Mouse (Mus musculus): ENCODE data around the gene Fam189a1.

Gene Fam189a1

GRCm38 (mm10) chr7:64819683-64820082, 336.7 kb downstream of the Fam189a1 start:
- DNase-seq (ENCODE audit: low spot score), result no peak

DNA sequence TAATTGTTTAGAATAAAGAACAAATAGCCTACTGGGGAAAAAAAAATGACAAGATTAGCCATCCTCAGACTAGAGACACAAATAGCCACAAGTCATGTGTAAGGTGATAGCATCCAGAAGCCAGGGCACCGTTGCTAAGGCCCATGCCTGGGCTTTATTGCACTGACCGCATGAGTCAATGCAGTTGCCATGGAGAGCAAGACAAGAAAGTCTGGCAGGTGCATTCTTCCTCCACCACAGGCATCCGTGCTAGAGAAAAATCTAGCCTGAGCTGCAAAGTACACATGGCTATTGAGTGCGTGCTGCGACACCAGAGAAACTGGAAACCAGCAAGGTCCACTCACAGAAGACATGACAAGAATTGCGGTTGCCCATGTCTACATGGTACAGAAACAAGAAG, 347.5 kb downstream of the Fam189a1 start:
- DNase-seq (ENCODE audit: low spot score), result no peak

DNA sequence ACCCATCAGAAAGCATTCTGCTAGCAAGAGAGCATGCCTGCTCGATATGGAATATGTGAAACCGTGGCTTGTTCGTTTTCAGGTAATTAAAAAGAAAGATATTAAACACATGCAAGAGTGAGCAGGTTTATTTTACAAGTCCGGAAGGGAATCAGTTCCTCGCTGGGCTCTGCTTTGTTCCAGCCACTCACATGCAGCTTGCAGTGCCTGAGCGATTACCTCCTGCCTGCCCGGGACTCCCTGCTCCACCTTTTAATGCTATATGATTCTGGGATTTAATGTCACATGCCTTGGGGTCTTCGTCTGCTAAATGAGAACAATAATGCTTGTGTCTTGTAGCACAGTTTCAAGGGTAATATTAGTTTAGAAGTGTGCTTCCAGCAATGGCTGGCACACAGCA, 351.3 kb downstream of the Fam189a1 start:
- DNase-seq (ENCODE audit: low spot score), result no peak

DNA sequence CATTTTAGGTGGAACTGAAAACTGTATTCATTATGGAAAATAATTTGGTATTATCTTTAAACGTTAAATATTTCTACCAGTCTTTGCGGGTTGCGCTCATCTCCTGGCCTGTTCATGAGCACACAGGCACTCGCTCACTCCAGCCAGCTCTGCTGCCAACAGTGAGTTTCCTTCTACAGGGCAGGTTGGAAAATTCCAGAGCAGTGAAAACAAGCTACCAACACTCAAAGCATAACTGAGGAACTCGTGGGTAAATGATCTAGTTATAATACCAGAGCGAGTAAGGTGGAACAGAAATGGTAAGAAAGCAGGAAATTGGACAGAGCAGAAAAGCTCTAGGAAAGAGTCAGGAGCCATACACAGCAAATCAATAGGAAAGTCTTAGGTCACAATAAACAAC, 360.8 kb downstream of the Fam189a1 start:
- no peak for DNase-seq (ENCODE audit: low spot score)

- DNase-seq (ENCODE audit: low spot score), result no peak
Observed at GRCm38 (mm10) chr7:64792031-64792430, 364.3 kb downstream of the Fam189a1 start.

- DNase-seq (ENCODE audit: low spot score), result no peak
Observed at GRCm38 (mm10) chr7:64791145-64791544, 365.2 kb downstream of the Fam189a1 start.

DNA sequence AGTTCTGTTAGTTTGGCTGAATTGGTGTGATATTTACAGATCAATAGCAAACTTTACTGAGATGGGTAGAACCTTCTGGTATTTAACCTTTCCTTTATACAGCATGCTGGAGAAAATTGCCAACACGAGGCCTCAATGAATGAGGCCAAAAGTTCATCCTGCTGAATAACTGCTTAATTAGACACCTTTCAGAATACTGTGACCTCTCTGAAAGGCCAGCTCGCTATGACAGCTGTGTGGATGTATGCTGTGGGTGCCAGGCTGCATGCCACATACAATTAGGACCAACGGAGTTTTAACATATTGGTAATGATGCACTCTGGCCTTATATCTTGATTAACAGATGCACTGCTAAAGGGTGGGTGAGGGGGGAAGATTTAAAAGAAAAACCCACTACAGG, 371.3 kb downstream of the Fam189a1 start:
- DNase-seq (ENCODE audit: low spot score), result no peak

GRCm38 (mm10) chr7:64779501-64779900, 376.9 kb downstream of the Fam189a1 start:
- DNase-seq (ENCODE audit: low spot score), result peak; percentile 48

DNA sequence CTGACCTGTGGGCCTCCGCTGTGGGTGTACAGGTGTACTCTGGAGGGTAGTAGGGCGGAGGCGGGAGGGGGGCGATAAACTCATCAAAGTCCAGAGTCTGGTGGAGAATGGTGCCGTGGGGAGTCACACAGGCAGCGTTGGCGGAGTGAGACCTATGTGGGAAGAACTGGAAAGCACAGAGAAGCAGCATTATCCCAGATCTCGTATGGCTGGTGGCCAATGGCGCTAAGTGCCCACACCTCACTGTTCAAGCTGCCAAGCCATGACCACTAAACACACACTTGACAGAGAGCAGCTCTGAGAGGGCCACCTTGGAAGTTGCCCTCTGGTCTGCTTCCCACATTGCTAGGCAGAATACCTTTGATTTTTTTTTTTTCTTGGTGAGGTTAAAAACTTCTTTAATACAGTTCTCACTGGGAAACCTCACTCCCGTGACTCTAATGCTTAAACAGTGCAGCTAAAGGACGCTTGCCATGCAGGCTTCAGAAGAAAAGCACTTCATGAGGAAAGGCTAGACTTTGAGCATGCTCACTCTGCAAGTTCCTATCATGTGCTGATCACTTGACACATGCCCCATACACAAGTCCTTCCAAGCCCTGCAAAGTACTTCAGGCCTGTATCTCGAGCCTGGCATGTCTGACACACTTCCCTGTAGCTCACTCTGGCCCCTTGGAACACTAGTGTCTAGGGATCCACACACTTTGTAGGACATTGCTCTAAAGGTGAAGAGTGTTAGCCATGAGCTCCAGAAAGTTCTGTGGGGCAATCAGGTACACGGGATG, 379.5 kb downstream of the Fam189a1 start:
- DNase-seq (ENCODE audit: low spot score), result no peak

DNA sequence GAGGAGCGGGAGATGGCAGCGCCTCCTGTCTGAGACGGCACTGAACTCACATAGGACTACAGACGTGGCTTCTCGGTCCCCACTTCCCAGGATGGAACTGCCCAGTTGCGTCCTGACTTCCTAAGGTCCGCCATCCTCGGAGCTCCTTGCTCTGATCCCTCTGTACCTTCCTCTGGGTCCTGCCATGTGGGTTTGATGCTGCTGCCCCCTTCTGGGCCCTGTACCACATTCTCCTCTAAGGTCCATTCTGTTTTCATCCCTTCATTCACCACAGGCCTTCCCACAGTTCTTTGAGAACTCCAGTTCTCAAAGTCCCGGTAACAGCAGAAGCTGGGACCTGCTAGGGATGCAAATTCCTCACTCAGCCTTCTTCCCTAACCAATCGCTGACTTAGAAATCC, 382.9 kb downstream of the Fam189a1 start:
- no peak for DNase-seq (ENCODE audit: low spot score)

DNA sequence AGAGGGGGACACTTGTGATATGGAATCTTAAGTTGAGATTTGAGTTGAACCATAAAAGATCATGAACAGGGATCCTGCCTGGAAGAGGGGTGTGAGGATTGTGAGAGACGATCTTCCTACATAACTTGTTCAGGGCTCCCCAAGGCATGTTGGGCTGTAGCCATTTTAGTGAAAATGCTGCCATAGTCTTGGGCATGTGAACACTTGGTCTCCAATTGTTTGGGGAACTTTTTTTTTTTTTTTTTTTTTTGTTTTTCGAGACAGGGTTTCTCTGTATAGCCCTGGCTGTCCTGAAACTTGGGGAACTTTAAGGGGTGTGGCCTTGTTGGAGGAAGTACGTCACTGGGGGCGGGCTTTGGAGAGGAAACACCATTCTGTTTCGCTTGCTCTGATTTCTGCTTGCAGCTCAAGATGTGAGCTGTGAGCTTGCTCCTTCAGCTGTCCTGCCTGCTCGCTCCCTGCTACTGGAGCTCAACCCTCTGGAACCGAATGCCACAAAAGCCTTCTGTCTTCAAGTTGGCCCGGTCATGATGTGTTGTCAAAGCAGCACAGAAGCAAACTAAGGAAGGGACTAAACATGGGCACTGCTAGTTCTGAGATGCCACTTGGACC, 385.5 kb downstream of the Fam189a1 start:
- no peak for DNase-seq (ENCODE audit: low spot score)

- no peak for DNase-seq (ENCODE audit: low spot score)
Observed at GRCm38 (mm10) chr7:64769768-64770167, 386.6 kb downstream of the Fam189a1 start.

DNA sequence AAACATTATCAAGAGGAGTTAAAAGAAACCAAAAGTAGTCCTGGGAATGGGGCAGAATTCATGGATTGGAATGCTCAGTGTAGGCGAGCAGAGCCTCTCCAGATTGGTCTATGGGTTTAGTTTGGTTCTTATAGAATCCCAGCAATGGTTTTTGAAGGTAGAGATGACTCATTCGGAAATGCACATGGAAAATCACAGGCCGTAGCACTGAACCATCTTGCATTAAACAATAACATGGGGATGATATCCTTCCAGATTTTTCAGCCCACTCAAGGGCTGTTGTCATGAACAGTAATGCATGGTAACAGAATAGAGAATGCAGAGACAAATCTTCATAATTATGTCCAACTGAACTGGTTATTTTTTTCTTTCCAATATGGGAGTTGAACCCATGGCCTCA, 390.8 kb downstream of the Fam189a1 start:
- DNase-seq (ENCODE audit: low spot score), result no peak

GRCm38 (mm10) chr7:64755141-64755540, 401.2 kb downstream of the Fam189a1 start:
- no peak for DNase-seq (ENCODE audit: low spot score)

- no peak for DNase-seq (ENCODE audit: low spot score)
Observed at GRCm38 (mm10) chr7:64754161-64754560, 402.2 kb downstream of the Fam189a1 start.

DNA sequence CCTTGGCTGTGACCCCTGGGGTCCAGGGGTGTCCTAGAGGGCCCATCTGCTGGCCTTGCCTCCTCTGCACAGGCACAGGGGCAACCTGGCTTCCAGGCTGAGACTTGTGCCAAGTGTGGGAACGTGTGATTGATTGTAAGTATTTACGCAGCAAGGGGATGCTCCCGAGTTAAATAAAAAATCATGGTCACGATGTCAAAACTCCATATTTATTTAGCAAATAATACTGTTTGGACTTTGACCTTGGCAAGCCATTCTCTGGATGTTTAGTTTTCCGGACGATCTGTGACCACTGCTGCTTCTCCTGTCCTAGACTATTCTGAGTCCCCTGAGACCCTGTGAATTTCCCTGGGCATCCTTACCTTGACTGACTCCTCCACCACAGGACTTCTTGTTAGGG, 402.7 kb downstream of the Fam189a1 start:
- no peak for DNase-seq (ENCODE audit: low spot score)

DNA sequence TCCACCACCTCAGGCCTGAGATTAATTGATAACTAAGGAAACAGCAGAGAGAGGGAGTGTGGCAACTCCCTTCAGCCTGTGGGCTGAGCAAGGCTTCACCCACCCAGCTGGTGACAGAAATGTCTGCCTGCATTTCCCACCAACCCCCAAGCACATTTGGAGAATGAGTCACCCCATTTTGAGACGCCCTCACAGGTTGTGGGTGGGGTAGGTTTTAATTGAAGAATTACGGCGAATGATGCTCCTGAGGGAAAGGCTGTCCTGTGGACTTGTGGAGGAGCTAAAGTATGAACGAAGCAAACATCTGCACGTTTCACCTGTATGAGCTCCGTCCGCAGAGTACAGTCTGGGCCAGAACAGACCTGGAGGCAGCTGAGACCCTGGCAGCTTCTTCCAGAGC, 404.2 kb downstream of the Fam189a1 start:
- no peak for DNase-seq (ENCODE audit: low spot score)

DNA sequence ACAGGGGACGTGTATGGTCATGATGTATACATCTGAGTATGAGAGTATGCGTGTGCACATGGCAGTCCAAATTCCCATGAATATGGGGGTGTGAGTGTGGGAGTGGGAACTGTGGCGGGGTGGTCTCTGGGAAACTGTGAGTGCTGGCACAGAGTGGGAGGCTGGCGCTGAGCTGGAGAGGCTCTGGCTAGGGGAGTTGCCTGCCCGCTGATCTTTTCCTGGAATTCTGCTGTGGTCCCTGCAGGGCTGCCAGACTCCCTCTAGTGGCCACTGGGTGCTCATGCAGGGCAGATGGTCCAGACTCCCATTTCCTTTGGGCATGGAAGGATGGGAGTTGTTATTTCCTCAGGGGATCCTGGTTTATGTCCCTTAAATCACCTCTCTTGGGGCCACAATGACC, 404.9 kb downstream of the Fam189a1 start:
- DNase-seq (ENCODE audit: low spot score), result no peak

DNA sequence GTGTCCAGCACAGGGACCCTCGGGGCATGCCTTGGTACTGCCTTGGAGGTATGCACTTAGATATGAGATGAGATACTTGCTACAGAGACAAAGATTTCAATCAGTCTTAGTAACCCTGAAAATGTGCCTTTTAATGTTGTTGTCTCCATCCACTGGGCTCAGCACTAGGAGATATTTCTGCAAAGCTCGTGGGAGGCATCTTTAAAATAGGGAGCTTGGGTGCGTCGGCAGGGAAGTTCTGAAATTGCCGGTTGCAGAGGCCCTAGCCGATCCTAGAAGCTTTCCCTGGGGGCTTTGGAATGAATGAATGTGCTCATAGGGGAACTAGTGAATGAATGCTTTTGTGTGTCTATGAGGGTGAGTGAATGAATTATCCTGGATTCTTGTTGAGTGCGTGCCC, 412.8 kb downstream of the Fam189a1 start:
- DNase-seq (ENCODE audit: low spot score), result no peak

- peak; percentile 70 for DNase-seq (ENCODE audit: low spot score)
Observed at GRCm38 (mm10) chr7:64741333-64742307, 414.8 kb downstream of the Fam189a1 start.

DNA sequence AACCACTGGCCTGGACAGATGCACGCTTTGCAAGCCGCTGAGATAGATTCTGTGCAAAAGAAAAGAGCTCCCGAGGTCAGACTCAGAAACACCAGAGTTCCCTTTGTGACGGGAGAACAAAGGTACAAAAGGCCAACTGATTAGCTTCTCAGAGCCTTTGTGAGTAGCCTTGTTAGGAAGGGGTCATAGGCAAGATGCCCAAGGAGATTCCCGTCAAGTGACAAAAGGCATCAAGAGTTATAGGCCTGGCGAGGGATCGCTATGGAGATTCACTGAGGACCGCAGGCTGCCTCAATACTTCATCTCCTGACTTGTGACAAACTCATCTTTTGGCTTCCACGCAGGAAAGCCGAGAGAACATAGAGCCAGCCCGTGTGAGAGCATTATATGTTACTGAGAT, 417.2 kb downstream of the Fam189a1 start:
- DNase-seq (ENCODE audit: low spot score), result no peak

DNA sequence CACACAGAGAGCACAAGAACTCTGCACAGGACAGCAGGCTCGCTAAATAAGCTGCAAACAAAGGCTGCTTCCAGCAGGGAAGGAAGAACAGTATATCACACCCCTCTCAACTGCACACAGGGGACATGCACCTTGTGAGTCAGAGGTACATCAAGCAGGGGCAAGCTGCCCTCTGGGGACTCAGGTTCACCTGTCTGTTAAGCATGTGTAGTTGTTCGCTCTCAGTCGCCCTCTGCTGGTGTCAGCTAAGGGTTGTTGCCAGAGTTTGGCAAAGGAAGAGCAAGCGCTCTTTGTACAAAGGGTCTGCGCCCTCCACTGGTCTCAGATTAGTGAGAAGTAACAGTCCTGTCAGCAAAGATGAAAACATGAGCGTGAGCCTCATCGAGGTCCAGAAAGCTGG, 426.6 kb downstream of the Fam189a1 start:
- peak; percentile 43 for DNase-seq (ENCODE audit: low spot score)

GRCm38 (mm10) chr7:64728816-64729215, 427.6 kb downstream of the Fam189a1 start:
- DNase-seq (ENCODE audit: low spot score), result no peak
